Mouse (Mus musculus): ENCODE data around the gene Pmpca. TPM values are rescaled to one million over a fixed set of nuclear protein-coding genes. Genes with fewer than 3 reads are reported as not detected.
"Not testable (repeated sequence)": the region's sequence is repeated elsewhere in the genome, so short reads cannot be mapped to it uniquely, and the experiment has no call there.

Pmpca gene
- polyA plus RNA-seq, 1 experiment from 2014 or later = 86.8 TPM

DNA sequence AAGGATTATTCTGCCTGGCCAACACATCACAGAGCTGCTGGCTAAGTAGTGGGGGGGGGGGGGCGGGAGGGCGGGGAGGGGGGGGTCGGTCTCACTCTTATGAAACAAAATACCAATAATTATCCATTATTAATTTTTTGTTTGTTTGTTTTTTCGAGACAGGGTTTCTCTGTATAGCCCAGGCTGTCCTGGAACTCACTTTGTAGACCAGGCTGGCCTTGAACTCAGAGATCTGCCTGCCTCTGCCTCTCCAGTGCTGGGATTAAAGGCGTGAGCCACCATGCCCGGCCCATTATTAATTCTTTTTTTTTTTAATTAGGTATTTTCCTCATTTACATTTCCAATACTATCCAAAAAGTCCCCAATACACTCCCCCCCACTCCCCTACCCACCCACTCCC, 8.3 kb upstream of the Pmpca start:
- 26% methylated on average over 6 of the region's 6 CpGs for WGBS
- not testable (repeated sequence) for H3K9ac ChIP-seq; H3K27ac ChIP-seq; ATAC-seq (ENCODE audit: insufficient read depth, low FRiP score, low read depth); H3K9me3 ChIP-seq; H3K4me1 ChIP-seq; H3K27me3 ChIP-seq (replicated peaks)
- Histone ChIP-seq H3K4me3 (replicated peaks) (peak overlapping the region; percentile 70), H3K4me2 (peak overlapping the region; percentile 86), H3K36me3 (peaks cover 42% of the 10 kb centered on the region)

DNA sequence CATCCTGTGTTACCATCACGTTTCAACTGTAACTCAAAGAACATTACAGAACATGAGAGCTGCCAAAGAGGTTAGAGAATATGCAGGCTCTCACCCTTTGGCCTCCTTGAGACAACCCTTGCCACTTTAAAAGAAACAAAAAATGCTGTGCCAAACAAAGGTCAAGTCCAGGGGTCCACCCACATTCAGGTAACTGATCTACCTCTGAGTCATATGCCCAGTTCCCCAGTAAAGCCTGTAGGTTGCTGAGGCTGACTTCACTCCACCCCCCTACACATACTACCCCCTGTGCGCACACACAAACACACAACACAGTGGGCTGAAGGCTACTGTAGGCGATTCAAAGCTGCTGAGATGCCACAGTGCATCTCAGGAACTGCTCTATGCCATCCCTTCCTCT, 1.4 kb upstream of the Pmpca start:
- H3K9me3 ChIP-seq = no peaks in the 10 kb centered on the region
- WGBS = 86% methylated on average over 3 of the region's 3 CpGs
- H3K4me3 ChIP-seq (replicated peaks) = 0 out of 2 replicates have a peak overlapping the region, but pooled peaks have one; percentile 1
- H3K36me3 ChIP-seq = peaks cover 51% of the 10 kb centered on the region
- no peak overlapping the region for H3K27ac ChIP-seq
- ATAC-seq (ENCODE audit: insufficient read depth, low FRiP score, low read depth) = no peak
- peaks cover 3% of the 10 kb centered on the region for H3K4me1 ChIP-seq
- no peak overlapping the region for H3K9ac ChIP-seq
- H3K4me2 ChIP-seq = peak overlapping the region; percentile 84; the same call in 1 of the 2 replicates
- no peaks in the 10 kb centered on the region for H3K27me3 ChIP-seq (replicated peaks)

DNA sequence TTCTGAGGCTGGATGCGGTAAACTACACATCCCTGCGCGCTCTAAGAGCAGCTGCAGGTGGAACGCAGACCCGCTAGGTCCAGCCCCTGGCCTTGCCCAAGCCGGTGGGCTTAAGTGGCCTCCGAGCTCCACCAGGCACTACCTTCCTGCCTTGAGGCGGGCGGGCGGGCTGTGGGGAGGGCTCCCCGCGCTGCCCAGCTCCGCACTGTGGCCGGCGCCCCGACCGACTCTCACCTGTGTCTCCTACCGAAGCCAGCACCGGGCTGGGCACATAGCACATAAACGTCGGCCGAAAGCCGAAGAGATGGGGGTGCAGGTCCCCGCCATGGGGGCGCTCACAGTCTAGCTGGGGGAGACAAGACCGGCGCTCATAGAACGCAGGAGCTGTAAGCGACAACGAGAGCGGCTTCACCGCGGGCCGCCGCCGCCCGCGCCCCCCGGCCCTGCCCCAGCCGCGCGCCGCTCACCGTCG, 421 bp upstream of the Pmpca start:
- peaks cover 3% of the 10 kb centered on the region for H3K4me1 ChIP-seq
- no peaks in the 10 kb centered on the region for H3K27me3 ChIP-seq (replicated peaks)
- under 1% methylated on average over 36 of the region's 45 CpGs for WGBS
- peaks cover 51% of the 10 kb centered on the region for H3K36me3 ChIP-seq
- peak overlapping the region; percentile 91 for H3K4me3 ChIP-seq (replicated peaks)
- H3K9me3 ChIP-seq = no peaks in the 10 kb centered on the region
- peak overlapping the region; percentile 84 for H3K4me2 ChIP-seq
- H3K9ac ChIP-seq = peak overlapping the region; percentile 70
- ATAC-seq (ENCODE audit: insufficient read depth, low FRiP score, low read depth) = peak; percentile 52
- H3K27ac ChIP-seq = peak overlapping the region; percentile 55

DNA sequence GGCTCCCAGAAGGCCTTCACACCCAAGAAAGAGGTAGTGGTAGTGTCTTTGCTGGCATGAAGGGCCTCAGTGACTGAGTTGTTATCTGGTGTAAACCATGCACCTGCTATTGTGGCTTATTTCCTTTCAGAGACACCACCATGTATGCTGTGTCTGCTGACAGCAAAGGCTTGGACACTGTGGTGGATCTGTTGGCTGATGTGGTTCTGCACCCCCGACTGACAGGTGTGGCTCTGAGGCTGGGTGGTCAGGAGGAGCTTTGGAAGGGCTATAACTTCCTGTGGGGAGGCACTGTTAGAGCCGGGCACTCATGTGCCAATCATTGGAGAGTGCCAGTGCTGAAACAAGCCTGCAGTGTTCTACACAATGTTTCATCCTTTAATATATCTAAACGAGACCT, 1.8 kb downstream of the Pmpca start:
- H3K4me2 ChIP-seq = no peak overlapping the region
- ATAC-seq (ENCODE audit: insufficient read depth, low FRiP score, low read depth) = no peak
- no peaks in the 10 kb centered on the region for H3K9me3 ChIP-seq
- peaks cover 61% of the 10 kb centered on the region for H3K36me3 ChIP-seq
- 76% methylated on average over 3 of the region's 3 CpGs for WGBS
- no peak overlapping the region for H3K27ac ChIP-seq
- no peaks in the 10 kb centered on the region for H3K27me3 ChIP-seq (replicated peaks)
- H3K4me1 ChIP-seq = peaks cover 3% of the 10 kb centered on the region
- H3K9ac ChIP-seq = no peak overlapping the region
- H3K4me3 ChIP-seq (replicated peaks) = no peak overlapping the region

DNA sequence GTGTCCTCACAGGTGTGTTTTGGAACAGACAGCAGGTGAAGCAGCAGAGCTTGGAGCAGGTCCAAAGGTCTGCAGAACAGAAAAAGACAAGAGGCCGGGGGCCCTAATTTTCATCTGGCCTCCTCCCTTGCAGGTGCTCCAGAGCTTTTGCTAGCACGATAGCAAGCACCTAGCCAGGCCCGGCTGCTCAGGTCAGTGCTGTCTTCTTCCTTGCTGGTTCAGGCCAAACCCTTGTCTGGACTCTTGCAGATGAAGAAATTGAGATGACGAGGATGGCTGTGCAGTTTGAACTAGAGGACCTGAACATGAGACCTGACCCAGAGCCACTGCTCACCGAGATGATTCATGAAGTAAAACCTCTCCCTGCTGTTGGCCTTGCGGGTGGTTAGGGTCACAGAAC, 2.5 kb downstream of the Pmpca start:
- Histone ChIP-seq H3K36me3 (peaks cover 59% of the 10 kb centered on the region), H3K9me3 (no peaks in the 10 kb centered on the region), H3K9ac (no peak overlapping the region), H3K4me1 (peaks cover 3% of the 10 kb centered on the region), H3K27me3 (replicated peaks) (no peaks in the 10 kb centered on the region), H3K27ac (no peak overlapping the region), H3K4me3 (replicated peaks) (no peak overlapping the region), H3K4me2 (no peak overlapping the region)
- WGBS = 89% methylated on average over 6 of the region's 6 CpGs
- no peak for ATAC-seq (ENCODE audit: insufficient read depth, low FRiP score, low read depth)

DNA sequence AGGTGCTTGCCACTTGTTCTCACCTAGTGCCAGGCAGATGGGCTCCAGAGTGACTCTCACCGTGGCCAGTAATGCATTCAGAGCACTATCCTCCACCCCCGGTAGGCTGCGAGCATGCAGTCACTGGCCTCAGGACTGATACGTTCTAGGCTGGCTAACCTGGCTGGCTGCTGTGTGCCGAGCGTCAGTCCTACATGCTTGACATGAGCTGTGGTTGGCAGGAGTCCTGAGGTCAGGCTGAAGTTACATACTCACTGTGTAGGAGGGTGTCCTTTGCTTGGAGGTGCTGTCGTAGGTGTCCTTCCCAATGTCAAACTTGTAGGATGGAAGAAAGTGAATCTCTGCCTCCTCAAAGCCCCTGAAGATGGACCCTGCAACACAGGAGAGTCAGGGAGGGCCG, 9.8 kb downstream of the Pmpca start:
- Histone ChIP-seq H3K36me3 (peaks cover 69% of the 10 kb centered on the region), H3K27me3 (replicated peaks) (no peaks in the 10 kb centered on the region), H3K4me1 (no peaks in the 10 kb centered on the region), H3K27ac (no peak overlapping the region), H3K4me3 (replicated peaks) (no peak overlapping the region), H3K9me3 (no peaks in the 10 kb centered on the region), H3K4me2 (no peak overlapping the region), H3K9ac (no peak overlapping the region)
- ATAC-seq (ENCODE audit: insufficient read depth, low FRiP score, low read depth) = no peak
- WGBS = 87% methylated on average over 8 of the region's 8 CpGs

DNA sequence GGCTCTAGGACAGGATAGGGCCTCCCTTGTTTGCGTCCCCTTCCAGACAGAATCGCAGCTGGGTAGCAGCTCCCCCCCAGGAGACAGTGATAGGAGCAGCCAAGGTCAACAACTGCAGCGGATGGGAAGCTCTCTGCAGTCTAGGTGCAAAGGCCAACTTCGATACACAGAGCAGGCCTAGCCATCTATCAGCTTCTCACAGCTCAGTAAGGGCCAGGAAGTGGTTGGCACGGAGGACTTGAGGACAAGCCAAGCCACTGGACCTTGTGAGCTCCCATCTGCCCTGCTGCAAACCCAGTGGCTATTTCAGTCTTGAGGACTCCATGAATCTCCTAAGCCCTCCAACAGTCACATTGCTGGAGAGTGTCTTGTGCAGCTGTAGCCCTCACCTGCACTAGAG, 10.5 kb downstream of the Pmpca start:
- Histone ChIP-seq H3K36me3 (peaks cover 62% of the 10 kb centered on the region), H3K27me3 (replicated peaks) (no peaks in the 10 kb centered on the region), H3K4me3 (replicated peaks) (no peak overlapping the region), H3K4me1 (no peaks in the 10 kb centered on the region), H3K27ac (no peak overlapping the region), H3K9me3 (no peaks in the 10 kb centered on the region), H3K9ac (no peak overlapping the region), H3K4me2 (no peak overlapping the region)
- no peak for ATAC-seq (ENCODE audit: insufficient read depth, low FRiP score, low read depth)
- WGBS = 71% methylated on average over 5 of the region's 5 CpGs

DNA sequence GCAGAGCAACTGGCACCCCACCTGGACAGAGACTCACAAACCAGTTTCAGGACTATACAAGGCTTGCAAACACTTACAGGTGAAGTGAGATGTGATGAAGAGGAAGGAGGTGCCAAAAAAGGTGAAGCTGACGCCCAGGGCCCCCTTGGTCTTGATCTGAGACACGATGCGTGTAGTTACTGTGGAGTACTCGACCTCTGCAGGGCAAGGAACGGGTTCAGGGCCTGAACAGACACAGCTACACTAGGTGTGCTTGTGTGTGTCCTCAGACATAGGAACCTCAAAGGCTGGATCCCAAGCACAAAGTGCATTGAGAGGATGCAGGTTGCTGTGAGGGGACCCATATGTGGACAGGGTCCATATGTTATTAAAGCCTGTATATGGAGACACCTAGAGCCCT, 11.2 kb downstream of the Pmpca start:
- 83% methylated on average over 5 of the region's 5 CpGs for WGBS

DNA sequence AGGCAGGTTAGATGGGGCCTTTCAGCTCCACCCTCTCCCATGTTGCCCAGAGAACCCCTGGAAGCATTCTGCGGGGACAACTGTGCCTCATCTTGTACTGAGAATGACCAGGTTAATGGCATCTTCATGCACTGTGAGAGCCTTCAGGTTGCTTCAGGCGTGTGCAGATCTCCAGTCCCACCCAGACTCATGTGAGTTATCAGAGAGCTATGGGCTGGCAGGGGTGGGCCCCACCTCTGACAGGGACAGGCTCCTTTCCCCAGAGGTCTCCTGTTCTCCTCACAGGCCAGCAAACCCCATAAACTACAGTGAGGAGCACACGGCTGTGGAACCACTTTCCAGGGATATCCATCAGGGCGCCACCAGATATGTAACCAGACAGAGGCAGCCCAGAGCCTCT, 11.9 kb downstream of the Pmpca start:
- no peak overlapping the region for H3K9ac ChIP-seq
- H3K27me3 ChIP-seq (replicated peaks) = no peaks in the 10 kb centered on the region
- no peak overlapping the region for H3K4me2 ChIP-seq
- ATAC-seq (ENCODE audit: insufficient read depth, low FRiP score, low read depth) = no peak
- H3K4me3 ChIP-seq (replicated peaks) = no peak overlapping the region
- H3K9me3 ChIP-seq = no peaks in the 10 kb centered on the region
- WGBS = 82% methylated on average over 4 of the region's 4 CpGs
- H3K36me3 ChIP-seq = peaks cover 48% of the 10 kb centered on the region
- peaks cover 10% of the 10 kb centered on the region; the same call in 1 of the 2 replicates for H3K4me1 ChIP-seq
- no peak overlapping the region for H3K27ac ChIP-seq

More for the DNA sequence above, 11.2 kb downstream of the Pmpca start:
- Histone ChIP-seq H3K4me2 (no peak overlapping the region), H3K27ac (no peak overlapping the region), H3K9me3 (no peaks in the 10 kb centered on the region), H3K27me3 (replicated peaks) (no peaks in the 10 kb centered on the region), H3K4me3 (replicated peaks) (no peak overlapping the region), H3K4me1 (peaks cover 2% of the 10 kb centered on the region; the same call in 1 of the 2 replicates), H3K9ac (no peak overlapping the region), H3K36me3 (peaks cover 55% of the 10 kb centered on the region)
- ATAC-seq (ENCODE audit: insufficient read depth, low FRiP score, low read depth) = no peak

DNA sequence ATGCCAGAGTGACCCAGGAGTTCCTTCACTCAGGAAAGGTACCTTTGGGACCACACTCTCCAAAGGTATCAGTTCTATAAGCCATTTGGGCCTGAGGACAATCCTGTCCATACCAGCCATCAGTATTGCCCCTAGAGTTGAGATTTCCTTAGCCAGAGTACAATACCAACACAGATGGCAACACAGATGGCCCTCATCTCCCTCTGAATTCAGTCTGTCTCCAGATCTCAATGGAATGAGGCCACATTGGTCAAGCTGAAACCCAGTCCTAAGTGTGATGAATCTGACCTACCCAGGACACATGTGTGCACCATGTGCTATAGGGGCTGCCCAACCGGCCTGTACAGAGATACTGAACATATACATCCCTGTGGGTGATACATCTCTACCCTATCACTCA, 13.1 kb downstream of the Pmpca start:
- H3K27me3 ChIP-seq (replicated peaks) = no peaks in the 10 kb centered on the region
- no peak overlapping the region for H3K9ac ChIP-seq
- WGBS = 81% methylated on average over 1 of the region's 1 CpGs
- no peaks in the 10 kb centered on the region for H3K9me3 ChIP-seq
- no peak overlapping the region for H3K4me2 ChIP-seq
- no peak overlapping the region for H3K4me3 ChIP-seq (replicated peaks)
- no peak overlapping the region for H3K27ac ChIP-seq
- no peak for ATAC-seq (ENCODE audit: insufficient read depth, low FRiP score, low read depth)
- H3K4me1 ChIP-seq = peaks cover 21% of the 10 kb centered on the region
- H3K36me3 ChIP-seq = peaks cover 38% of the 10 kb centered on the region

DNA sequence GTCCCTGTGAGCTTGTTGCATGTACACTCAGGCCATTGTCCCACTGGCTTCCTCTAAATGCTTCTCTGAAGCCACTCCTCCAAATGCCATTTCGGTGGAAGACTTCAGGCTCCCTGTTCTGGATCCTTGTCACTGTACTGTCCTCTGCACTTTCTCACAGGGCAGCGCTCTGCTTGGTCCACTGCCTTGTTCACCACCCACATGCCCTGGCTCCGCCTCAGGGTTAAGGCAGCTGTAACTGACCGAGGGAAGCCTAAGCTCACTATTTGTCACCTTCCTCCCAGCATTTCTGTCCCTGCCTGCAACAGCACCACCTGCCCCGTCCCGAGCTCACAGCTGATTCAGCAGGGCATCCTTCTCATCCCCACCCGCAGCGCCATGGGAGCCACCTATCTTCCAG, 14.2 kb downstream of the Pmpca start:
- Histone ChIP-seq H3K4me2 (no peak overlapping the region), H3K4me3 (replicated peaks) (no peak overlapping the region), H3K4me1 (peaks cover 31% of the 10 kb centered on the region), H3K27ac (no peak overlapping the region), H3K36me3 (peaks cover 30% of the 10 kb centered on the region), H3K9me3 (no peaks in the 10 kb centered on the region), H3K9ac (no peak overlapping the region), H3K27me3 (replicated peaks) (no peaks in the 10 kb centered on the region)
- WGBS = 72% methylated on average over 8 of the region's 8 CpGs
- ATAC-seq (ENCODE audit: insufficient read depth, low FRiP score, low read depth) = no peak

DNA sequence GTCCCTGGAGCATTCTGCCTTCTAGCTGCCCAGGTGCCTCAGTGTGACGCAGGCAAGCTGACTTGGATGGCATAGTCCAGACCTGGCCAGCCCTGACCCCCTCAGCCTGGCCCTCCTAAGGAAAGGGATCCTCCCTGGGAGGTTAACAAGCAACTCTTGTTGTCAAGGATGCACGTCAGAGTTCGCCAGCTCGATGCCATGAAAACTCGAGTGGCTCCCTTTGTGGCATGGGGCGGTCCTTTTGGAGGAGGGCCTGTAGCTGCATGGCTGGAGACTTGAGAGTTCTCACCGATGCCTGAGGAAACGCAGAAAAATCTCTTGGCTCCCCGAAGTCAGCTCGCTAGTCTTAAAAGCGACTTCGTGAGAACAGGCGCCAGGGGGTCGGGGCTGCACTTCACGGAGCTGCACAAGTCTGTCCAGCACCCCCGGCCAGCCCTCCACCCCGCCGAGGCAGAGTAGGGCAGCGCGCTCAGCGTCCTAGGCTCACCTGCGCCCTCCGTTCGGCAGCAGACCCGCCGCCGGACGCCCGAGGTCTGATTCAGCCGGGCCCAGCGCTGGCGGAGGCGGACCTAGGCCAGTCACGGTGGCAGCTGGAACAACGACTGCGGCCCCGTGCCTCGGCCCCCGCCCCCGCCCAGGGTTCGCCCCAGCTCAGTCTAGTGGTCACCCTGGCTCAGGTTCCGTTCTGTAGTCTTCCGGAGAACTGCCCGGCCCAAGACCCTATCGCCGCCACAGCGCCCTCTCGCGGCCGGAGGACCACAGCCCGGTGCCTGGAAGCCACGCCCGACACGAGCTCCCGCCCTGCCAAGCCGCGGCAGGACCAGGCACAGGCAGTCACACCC, 19.6 kb downstream of the Pmpca start, which contains the start of gene Inpp5e:
Gene Inpp5e (minus strand): TSS at position 689 of the 842 bp plus-strand sequence.
- Histone ChIP-seq H3K27me3 (replicated peaks) (no peaks in the 10 kb centered on the region), H3K4me3 (replicated peaks) (peak within 1 kb of the TSS; percentile 96), H3K4me1 (peaks cover 37% of the 10 kb centered on the region), H3K9me3 (no peaks in the 10 kb centered on the region), H3K27ac (peak within 1 kb of the TSS; percentile 77), H3K36me3 (peaks cover 34% of the 10 kb centered on the region), H3K4me2 (peak within 1 kb of the TSS; percentile 93), H3K9ac (peak within 1 kb of the TSS; percentile 96)
- WGBS = 0% methylated on average over 57 of the region's 57 CpGs
- ATAC-seq (ENCODE audit: insufficient read depth, low FRiP score, low read depth) = peak; percentile 93

Data from stomach, embryonic 15.5 days (tissue).